Mouse (Mus musculus) E14TG2a.4 (cell line): ENCODE measurements around the gene Ercc2.

Experiments used
- CTCF ChIP-seq: conservative IDR thresholded peaks from 2 replicates; pipeline ENCODE4 v1.5.1; 2014; ENCODE audit warnings: low read length
- NANOG ChIP-seq: IDR thresholded peaks from 2 replicates; pipeline ENCODE4 v1.6.1; 2014; ENCODE audit warnings: borderline replicate concordance, low read length, mixed read lengths
- POU5F1 ChIP-seq: IDR thresholded peaks from 2 replicates; pipeline ENCODE4 v1.6.1; 2014; ENCODE audit warnings: low read length, borderline replicate concordance

DNA sequence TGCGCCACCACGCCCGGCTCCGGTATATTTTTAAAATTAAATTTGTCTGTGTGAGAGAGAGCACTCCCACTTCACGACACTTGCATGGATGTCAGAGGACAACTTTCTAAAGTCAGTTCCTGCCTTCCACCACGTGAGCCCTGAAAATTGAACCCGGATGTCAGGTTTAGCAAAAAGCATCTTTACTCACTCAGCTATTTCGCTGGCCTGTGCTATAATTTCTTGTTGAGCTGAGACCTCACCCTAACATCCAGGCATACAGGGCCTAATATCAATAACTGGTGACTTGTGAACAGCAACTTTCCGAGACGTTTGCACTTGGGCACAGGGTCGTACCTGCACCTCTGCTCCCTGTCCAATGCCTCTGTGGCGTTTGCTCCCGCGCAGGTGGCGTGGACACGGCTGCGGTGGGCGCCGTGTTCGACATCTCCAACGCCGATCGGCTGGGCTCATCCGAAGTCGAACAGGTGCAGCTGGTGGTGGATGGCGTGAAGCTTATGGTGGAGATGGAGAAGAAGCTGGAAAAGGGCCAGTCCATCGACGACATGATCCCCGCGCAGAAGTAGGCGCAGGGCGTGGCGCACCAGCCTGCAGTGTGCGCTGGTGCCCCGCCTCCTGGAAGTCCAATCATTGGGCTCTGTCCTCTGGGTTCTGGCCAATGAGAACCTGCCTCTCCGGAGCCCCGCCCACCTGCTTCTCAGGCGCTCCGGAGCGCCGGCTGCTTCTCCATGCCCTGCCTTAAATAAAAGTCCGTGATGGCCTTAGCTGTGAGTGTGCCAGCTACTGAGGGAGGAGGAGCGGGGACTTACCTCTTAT, 39.2 kb downstream of the Ercc2 start:
- TF ChIP-seq CTCF: no peak
- no peak for TF ChIP-seq NANOG
- TF ChIP-seq POU5F1: no peak
